Mouse (Mus musculus) bone marrow macrophage, adult 2 months (primary cell): ENCODE measurements around the gene Tsc2. TPM values are rescaled to one million over a fixed set of nuclear protein-coding genes. Genes with fewer than 3 reads are reported as not detected.
A peak's percentile ranks its signal among the peaks of the same experiment; 100 is the strongest.

Experiments used
- H3K27ac ChIP-seq: 2 replicates; pipeline ENCODE4 v1.5.1; 2012; ENCODE audit warnings: low read depth, low read length; ENCODE audit not compliant: insufficient read depth
- H3K4me1 ChIP-seq: 2 replicates; pipeline ENCODE4 v1.6.1; 2012; ENCODE audit warnings: low read length; ENCODE audit not compliant: control insufficient read depth, insufficient read depth
- H3K4me3 ChIP-seq: 2 replicates; pipeline ENCODE4 v1.5.1; 2012; ENCODE audit warnings: mild to moderate bottlenecking, low read length, moderate library complexity; ENCODE audit not compliant: insufficient read depth
- CTCF ChIP-seq: IDR thresholded peaks from 2 replicates; pipeline ENCODE4 v1.5.1; 2012; ENCODE audit warnings: low read depth, mild to moderate bottlenecking, low read length, moderate library complexity
- POLR2A ChIP-seq: IDR thresholded peaks from 2 replicates; pipeline ENCODE4 v1.6.1; 2012; ENCODE audit warnings: mild to moderate bottlenecking, low read depth, low read length, borderline replicate concordance
- polyA plus RNA-seq: library from polyadenylated mRNA; stranded (reverse); fragments of >200 nt; gene quantifications from 2 replicates; pipeline ENCODE4 v1.2.4, GENCODE M21; 2012; ENCODE audit not compliant: missing spikeins, insufficient read depth, insufficient read length

The Tsc2 gene
- polyA plus RNA-seq, 1 experiment: 62.1 TPM

- peak overlapping the region; percentile 67 for H3K27ac ChIP-seq
- TF ChIP-seq POLR2A: no peak
- TF ChIP-seq CTCF: no peak
- H3K4me1 ChIP-seq: peaks cover 12% of the 10 kb centered on the region
- peak overlapping the region; percentile 59 for H3K4me3 ChIP-seq
Measured at GRCm38 (mm10) chr17:24548435-24548834, 84.0 kb downstream of the Tsc2 start.

- Histone ChIP-seq H3K27ac (no peak overlapping the region), H3K4me3 (no peak overlapping the region), H3K4me1 (peaks cover 7% of the 10 kb centered on the region)
- TF ChIP-seq POLR2A (no peak), CTCF (no peak)
Measured at GRCm38 (mm10) chr17:24546234-24546633, 86.2 kb downstream of the Tsc2 start.

Other genes with a start within 250 kb of the Tsc2 start
- 65.0 and 72.0 TPM in 2 replicates for gene Rnps1, start 218.1 kb downstream of the Tsc2 start, polyA plus RNA-seq
- gene Eci1, start 206.0 kb downstream of the Tsc2 start, polyA plus RNA-seq: 21.5 and 23.3 TPM in 2 replicates
- gene Dnase1l2, start 189.5 kb downstream of the Tsc2 start, polyA plus RNA-seq: 3.3 and 3.8 TPM in 2 replicates
- gene E4f1, start 162.3 kb downstream of the Tsc2 start, polyA plus RNA-seq: 21.7 and 25.0 TPM in 2 replicates
- gene Pgp, start 162.2 kb downstream of the Tsc2 start, polyA plus RNA-seq: 21.4 and 24.2 TPM in 2 replicates
- gene Bricd5, start 158.7 kb downstream of the Tsc2 start, polyA plus RNA-seq: not detected in 2 replicates
- 14.8 and 16.0 TPM in 2 replicates for gene Mlst8, start 153.6 kb downstream of the Tsc2 start, polyA plus RNA-seq
- 0.34 TPM in 1 of 2 replicates, not detected in the other for gene Caskin1, start 144.0 kb downstream of the Tsc2 start, polyA plus RNA-seq
- gene Traf7, start 104.7 kb downstream of the Tsc2 start, polyA plus RNA-seq: 88.8 and 102 TPM in 2 replicates
- gene Rab26, start 98.4 kb downstream of the Tsc2 start, polyA plus RNA-seq: 0.44 TPM in 1 of 2 replicates, not detected in the other
- gene Pkd1, start 82.8 kb downstream of the Tsc2 start, polyA plus RNA-seq: 22.3 and 24.6 TPM in 2 replicates
- gene Nthl1, start 50 bp upstream of the Tsc2 start, polyA plus RNA-seq: 4.1 and 6.2 TPM in 2 replicates
- 0.98 TPM in 1 of 2 replicates, not detected in the other for gene Slc9a3r2, start 17.7 kb upstream of the Tsc2 start, polyA plus RNA-seq
- gene Npw, start 25.8 kb upstream of the Tsc2 start, polyA plus RNA-seq: not detected in 2 replicates
- gene Zfp598, start 37.1 kb upstream of the Tsc2 start, polyA plus RNA-seq: 28.0 and 29.6 TPM in 2 replicates
- 0.41 and 0.79 TPM in 2 replicates for gene Syngr3, start 57.3 kb upstream of the Tsc2 start, polyA plus RNA-seq
- gene Gfer, start 63.5 kb upstream of the Tsc2 start, polyA plus RNA-seq: 21.6 and 22.0 TPM in 2 replicates
- gene Noxo1, start 63.6 kb upstream of the Tsc2 start, polyA plus RNA-seq: 3.9 and 6.0 TPM in 2 replicates
- 11.7 and 16.9 TPM in 2 replicates for gene Tbl3, start 75.0 kb upstream of the Tsc2 start, polyA plus RNA-seq
- not detected in 2 replicates for gene Rnf151, start 85.4 kb upstream of the Tsc2 start, polyA plus RNA-seq
- gene Rps2, start 85.5 kb upstream of the Tsc2 start, polyA plus RNA-seq: 685 and 784 TPM in 2 replicates
- gene Ndufb10, start 91.8 kb upstream of the Tsc2 start, polyA plus RNA-seq: 164 and 191 TPM in 2 replicates
- not detected in 2 replicates for gene Rpl3l, start 95.2 kb upstream of the Tsc2 start, polyA plus RNA-seq
- gene Msrb1, start 104.0 kb upstream of the Tsc2 start, polyA plus RNA-seq: 214 and 223 TPM in 2 replicates
- not detected in 2 replicates for gene Hs3st6, start 120.4 kb upstream of the Tsc2 start, polyA plus RNA-seq
- not detected in 2 replicates for gene Meiob, start 171.7 kb upstream of the Tsc2 start, polyA plus RNA-seq
- 39.7 and 44.9 TPM in 2 replicates for gene Hagh, start 207.5 kb upstream of the Tsc2 start, polyA plus RNA-seq
- 9.0 and 9.1 TPM in 2 replicates for gene Fahd1, start 217.7 kb upstream of the Tsc2 start, polyA plus RNA-seq
- gene Igfals, start 233.4 kb upstream of the Tsc2 start, polyA plus RNA-seq: not detected in 2 replicates